Mouse (Mus musculus) gastrocnemius, postnatal 10 days (tissue): ENCODE measurements at regions not wholly inside any gene's neighbourhood (a gene's known extent, or its start where the extent isn't known, plus 50 kb on each side); places are given as distances from the start of the nearest gene placed in this dataset.

Experiments used
- DNase-seq: peaks from one replicate; pipeline ENCODE4 v3.0.0; 2021; ENCODE audit warnings: mixed read lengths

DNA sequence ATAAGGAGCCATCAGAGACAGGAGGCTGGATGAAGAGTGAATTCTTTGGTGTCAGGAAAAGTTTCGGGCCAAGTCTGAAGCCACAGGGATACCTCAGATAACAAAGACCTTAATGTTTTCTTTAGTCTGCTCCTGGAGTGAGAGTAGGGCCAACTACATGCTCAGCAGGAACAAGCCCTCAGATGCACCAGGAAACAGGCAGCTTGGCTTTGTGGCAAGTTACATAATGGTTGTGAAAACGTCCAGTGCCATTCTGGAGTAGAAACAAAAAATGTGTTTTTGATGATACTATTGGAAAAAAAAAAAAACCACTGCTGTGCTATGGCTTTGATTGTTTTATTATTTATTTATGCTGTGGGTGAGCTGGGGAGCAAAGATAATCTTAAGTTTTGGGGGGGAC, 452.2 kb upstream of the Mon1b start:
- no peak for DNase-seq

DNA sequence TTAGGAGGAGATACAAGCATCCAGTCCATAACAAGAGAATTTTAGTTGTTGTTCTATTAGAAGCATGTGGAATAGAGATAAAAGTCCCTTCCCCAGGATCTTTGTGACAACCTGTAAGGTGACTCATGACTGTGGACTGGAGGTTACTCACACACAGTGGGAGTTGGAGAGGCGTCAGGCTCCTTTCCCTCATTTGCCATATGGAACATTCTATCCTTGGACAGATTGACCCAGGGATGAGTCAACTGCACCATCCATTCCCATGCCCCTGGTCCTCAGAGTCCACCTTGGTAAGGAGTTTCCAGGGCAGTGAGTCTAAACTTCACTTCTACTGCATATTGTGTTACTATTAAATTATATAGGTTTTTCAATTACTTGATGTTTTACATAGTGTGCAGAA, 444.9 kb upstream of the Mon1b start:
- DNase-seq = no peak

DNA sequence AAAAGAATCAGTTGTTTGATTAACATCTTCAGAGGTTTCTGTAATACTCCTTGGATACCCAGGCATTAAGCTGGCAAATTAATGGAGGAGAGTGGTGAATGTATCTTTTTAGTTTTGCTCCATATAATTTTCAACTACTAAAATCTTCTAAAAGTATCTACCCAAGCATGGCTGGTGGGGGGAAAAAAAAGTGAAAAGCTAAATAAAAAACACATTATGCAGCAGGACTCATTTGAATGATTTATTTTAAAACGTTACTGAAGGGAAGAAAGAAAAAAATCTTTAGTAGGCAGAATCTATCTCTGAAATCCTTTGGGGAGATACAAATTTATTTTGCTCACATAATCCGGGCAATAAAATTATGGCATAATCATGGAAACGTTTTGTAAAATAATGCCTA, 443.9 kb upstream of the Mon1b start:
- DNase-seq = no peak
